Mouse (Mus musculus): ENCODE measurements around the gene Prr36.

- TF ChIP-seq CTCF (IDR thresholded peaks at IDR 0.05; ENCODE audit: low read depth) (peak; percentile 15; the same call in 1 of the 2 replicates), EP300 (IDR thresholded peaks at IDR 0.05; ENCODE audit: low read depth) (no peak)
Measured at GRCm38 (mm10) chr8:4226323-4226722, 9.1 kb upstream of the Prr36 start.

Data from liver, embryonic 14.5 days (tissue).